Mouse (Mus musculus) Patski (cell line): ENCODE data around the gene Gm20388. TPM values are rescaled to one million over a fixed set of nuclear protein-coding genes. Genes with fewer than 3 reads are reported as not detected.

Experiments
- ATAC-seq: fragments of 100-300 bp; one replicate; pipeline ENCODE4 v1.8.0; 2021
- CTCF ChIA-PET: fragments of 350-600 bp; sonication (Branson Sonifier 250); formaldehyde crosslinking; loops from one replicate; lab custom pipeline; 2022; ENCODE audit warnings: inconsistent platforms; lab: Charles Lee
- POLR2A ChIA-PET: fragments of 350-600 bp; sonication (Branson Sonifier 250); formaldehyde crosslinking; loops from one replicate; lab custom pipeline; 2022; ENCODE audit warnings: antibody characterized with exemption, inconsistent platforms; lab: Charles Lee
- DNase-seq: peaks from one replicate; pipeline ENCODE4 v3.0.0-alpha.2; 2011; ENCODE audit warnings: low read depth, low spot score
- H3K27me3 ChIP-seq: fragments of 371-371 bp; one replicate; pipeline ENCODE4 v1.5.1; 2021
- CTCF ChIP-seq: fragments of 100-300 bp; IDR thresholded peaks from one replicate; pipeline ENCODE4 v1.5.1; 2021
- in situ Hi-C: fragments of 300-500 bp; cut with MboI; formaldehyde crosslinking; loops from 3 replicates; pipeline ENCODE4 v1.11.1; 2018; ENCODE audit warnings: low pct_unique_long_range_greater_than_20kb, mixed read lengths
- polyA plus RNA-seq: library from polyadenylated mRNA; unstranded; gene quantifications from one replicate; pipeline ENCODE4 v1.2.3, GENCODE M21; 2021

The Gm20388 gene
- polyA plus RNA-seq, 1 experiment from 2014 or later = 86.7 TPM

DNA sequence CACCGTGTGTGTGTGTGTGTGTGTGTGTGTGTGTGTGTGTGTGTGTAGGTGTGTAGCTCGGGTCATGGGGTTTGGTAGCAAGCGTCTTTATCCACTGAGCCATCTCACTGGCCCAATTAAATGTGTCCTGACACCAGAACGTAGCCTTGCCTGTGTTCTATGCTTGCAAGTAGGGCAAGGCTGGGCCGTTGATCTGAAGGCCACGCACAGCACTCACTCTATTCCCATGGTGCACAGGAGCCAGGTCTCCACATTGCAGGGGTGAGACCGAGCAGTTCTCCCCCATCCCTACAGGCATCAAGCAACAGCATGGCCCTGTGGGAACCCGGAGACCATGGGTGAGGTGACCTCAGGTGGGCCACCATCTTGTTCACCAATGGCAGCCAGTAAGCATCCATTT, 511.6 kb downstream of the Gm20388 start:
- no peak for TF ChIP-seq CTCF
- in situ Hi-C loops = no loop called here
- ATAC-seq (no peak), DNase-seq (no peak)
- ChIA-PET CTCF (no interaction called here), POLR2A (interaction anchor here (0.6 kb wide), 1 partner anchor 113 kb away, joined by 4 read pairs; no protein-coding TSS in a partner anchor)
- no peaks in the 10 kb centered on the region for H3K27me3 ChIP-seq

DNA sequence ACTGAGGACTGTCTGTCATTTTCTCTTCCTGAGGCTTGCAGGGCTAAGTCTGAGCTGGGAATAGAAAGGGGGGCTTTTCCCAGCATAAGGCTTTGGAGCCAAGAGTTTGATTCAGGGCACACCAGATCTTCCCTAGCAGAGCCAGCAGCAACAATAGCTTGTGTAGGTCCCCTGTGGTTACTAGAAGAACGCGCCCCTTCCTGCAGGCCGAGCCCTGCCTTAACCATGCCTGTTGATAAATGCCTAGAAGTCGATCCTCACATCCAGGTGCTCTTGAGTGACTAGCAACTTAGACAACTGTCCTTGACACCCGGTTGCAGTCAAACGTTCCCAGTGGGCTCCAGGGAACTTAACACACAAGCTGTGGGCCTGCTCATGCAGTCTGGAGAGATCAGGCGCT, 512.9 kb downstream of the Gm20388 start:
- in situ Hi-C loops = no loop called here
- ChIA-PET POLR2A (interaction anchor here (0.6 to 0.7 kb wide), 2 partner anchors 63 to 65 kb away, joined by 3 to 4 read pairs; no protein-coding TSS in a partner anchor), CTCF (no interaction called here)

DNA sequence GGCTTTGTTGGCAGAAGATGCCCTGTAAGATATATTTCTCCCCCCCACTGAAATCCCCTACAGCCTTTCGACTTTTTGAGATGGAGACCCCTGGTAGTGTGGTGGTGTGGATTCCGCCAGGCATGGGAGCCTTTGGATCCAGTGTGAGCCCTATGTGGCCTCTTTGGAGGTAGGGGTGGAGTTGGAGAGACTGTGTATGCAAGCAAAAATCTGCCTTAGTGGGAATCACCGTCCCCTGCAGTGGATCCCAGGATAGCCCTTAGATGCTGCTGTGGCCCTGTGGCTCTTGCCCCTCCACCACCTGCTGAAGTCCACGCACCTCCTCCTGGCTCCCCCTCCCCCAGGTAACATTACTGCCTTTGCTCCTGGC, 514.2 kb downstream of the Gm20388 start:
- POLR2A ChIA-PET = no interaction called here
- H3K27me3 ChIP-seq = no peaks in the 10 kb centered on the region
- ATAC-seq = no peak
- in situ Hi-C loops = no loop called here
- CTCF ChIA-PET = no interaction called here
- no peak for DNase-seq
- TF ChIP-seq CTCF = no peak

More for the DNA sequence above, 512.9 kb downstream of the Gm20388 start:
- TF ChIP-seq CTCF = no peak
- no peak for ATAC-seq
- no peaks in the 10 kb centered on the region for H3K27me3 ChIP-seq
- DNase-seq = no peak

DNA sequence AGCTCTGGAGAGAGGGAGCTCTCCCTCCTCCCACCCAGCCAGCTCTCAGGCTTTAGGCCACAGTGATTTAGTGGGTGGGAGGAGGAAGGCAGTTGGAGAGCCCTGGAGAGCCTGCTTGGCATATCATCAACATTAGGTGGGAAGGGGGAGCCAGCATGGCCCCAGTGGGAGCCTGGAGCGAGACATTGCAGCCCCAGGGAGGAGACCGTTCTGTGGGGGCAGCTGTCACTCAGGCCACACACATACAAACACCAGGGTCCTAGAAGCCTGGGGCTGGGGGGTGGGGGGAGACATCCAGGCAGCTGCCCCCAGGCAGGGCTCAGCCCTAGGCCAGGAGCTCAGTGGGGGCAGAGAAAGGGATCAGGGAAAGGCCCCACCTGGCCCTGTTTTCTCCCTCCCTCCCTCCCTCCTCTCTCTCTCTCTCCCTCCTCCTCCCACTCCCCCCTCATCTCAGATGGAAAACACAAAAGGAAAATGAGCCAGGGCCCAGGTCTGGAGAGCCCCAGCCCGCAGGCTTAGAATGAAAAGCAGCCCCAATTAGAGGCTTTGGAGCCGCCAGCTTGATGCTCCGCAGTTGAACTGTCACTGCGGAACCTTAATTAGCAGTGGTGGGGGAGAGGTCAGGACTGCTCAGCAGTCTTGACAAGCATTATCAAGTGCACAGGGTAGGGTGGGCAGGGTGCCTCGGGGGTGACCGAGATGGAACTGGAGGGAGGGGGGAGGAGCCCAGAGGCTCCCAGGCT, 514.7 kb downstream of the Gm20388 start:
- TF ChIP-seq CTCF = no peak
- in situ Hi-C loops = no loop called here
- CTCF ChIA-PET = no interaction called here
- POLR2A ChIA-PET = interaction anchor here (0.6 kb wide), 1 partner anchor 118 kb away, joined by 3 read pairs; no protein-coding TSS in a partner anchor
- DNase-seq (no peak), ATAC-seq (no peak)
- H3K27me3 ChIP-seq = no peaks in the 10 kb centered on the region

DNA sequence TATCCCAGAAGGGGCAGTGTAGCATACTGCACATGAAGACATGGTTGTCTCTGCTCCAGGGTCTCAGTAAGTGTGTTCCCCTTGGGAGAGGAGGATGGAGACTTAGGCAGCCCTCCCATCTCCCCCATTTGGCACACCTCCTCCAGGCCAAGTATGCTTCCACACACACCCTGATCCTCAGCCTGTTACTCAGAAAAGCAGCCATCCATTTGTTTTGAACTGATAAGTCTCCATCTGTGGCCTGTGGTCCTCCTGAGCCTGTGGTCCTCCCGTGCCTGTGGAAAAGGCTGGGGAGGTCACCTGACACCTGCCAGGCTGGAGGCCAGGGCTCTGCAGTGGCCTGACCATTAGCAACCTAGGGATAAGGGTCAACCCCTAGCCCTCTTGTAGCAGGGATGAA, 515.5 kb downstream of the Gm20388 start:
- DNase-seq (no peak), ATAC-seq (no peak)
- no peaks in the 10 kb centered on the region for H3K27me3 ChIP-seq
- no peak for TF ChIP-seq CTCF
- POLR2A ChIA-PET = no interaction called here
- CTCF ChIA-PET = interaction anchor here (1.6 kb wide), 1 partner anchor 11 kb away, joined by 4 read pairs; no protein-coding TSS in a partner anchor
- in situ Hi-C loops = no loop called here

DNA sequence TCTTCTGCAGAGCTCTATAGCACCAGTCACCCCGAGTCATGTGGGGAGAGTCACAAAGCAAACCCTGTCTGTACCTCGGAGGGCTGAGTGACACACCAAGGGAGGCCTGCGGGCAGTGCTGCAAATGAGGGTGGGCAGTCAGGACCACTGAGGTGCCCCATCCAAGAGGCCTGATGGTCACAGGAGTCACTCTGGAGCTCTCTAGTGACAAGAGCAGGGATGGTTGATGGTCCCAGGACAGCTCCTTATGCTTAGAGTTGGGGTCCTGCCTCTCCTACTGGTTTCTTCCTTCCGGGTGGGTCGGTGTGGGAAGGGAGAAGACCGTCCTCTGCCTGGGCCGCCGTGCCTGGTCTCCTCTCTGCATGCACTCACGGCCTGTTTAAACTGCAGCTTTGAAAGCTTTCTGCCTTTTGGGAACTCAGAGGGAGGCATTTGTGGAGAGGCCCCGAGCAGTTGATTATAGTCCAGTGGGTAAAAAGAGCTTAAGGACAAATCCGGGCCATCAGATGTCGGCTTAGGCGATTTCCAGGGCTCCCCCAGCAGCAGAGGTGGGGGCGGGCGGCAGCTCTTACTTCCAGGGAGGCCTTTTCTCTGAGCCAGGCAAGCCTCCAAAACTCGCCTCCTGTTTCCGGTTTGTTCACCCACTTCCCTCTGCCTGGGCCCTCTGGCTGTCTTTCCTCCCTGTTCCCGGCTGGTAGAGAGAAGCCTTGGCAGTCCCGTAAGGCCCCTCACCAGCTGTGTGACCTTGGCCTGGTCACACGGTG, 516.2 kb downstream of the Gm20388 start:
- in situ Hi-C loops = no loop called here
- ChIA-PET CTCF (interaction anchor here (1.6 kb wide), 1 partner anchor 12 kb away, joined by 4 read pairs; no protein-coding TSS in a partner anchor), POLR2A (no interaction called here)
- no peak for TF ChIP-seq CTCF
- DNase-seq = no peak
- H3K27me3 ChIP-seq = no peaks in the 10 kb centered on the region
- no peak for ATAC-seq

DNA sequence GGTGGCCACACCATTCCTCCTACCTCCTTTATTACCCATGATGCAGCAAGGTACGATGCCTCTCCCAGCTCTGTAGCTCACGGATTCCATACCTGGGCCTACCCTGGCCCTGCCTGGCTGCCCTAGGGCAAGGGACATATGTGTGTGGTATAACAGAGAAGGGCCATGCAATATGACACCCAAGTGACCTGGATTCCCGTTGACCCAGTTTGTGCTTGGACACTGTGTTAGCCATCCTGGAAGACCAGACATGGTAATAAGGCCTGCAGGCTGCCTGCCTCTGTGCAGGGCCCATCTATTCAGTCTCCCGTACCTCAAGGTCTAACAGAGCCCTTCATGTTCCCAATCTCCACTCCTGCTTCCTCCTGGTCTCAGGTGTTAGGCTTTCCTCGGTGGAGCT, 517.9 kb downstream of the Gm20388 start:
- TF ChIP-seq CTCF = no peak
- ATAC-seq (no peak), DNase-seq (no peak)
- H3K27me3 ChIP-seq = no peaks in the 10 kb centered on the region
- POLR2A ChIA-PET = interaction anchor here (0.6 kb wide), 3 partner anchors 12 to 1506 kb away, joined by 3 to 8 read pairs (median 8); no protein-coding TSS in a partner anchor
- CTCF ChIA-PET = no interaction called here
- in situ Hi-C loops = no loop called here

DNA sequence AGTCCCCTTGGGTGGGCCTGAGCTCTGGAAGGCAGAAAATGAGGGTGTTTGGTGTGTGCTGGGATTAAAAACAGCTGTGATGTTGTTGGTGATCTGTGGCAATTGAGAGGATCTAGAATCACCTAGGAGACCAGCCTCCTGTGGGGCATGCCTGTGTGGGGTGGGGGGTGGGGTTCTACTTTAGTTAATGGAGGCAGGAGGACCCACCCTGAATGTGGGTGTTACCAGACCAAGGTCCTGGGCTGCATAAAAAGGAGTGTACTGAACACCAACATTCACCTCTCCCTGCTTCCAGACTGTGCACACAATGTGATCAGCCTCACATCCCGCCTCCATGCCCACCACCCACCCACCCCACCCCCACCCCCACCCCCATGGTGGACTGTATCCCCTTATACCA, 518.5 kb downstream of the Gm20388 start:
- ChIA-PET CTCF (no interaction called here), POLR2A (interaction anchor here (0.6 kb wide), 2 partner anchors 318 to 1506 kb away, joined by 3 to 8 read pairs; no protein-coding TSS in a partner anchor)
- no peak for TF ChIP-seq CTCF
- no peak for ATAC-seq
- no peak for DNase-seq
- in situ Hi-C loops = no loop called here
- no peaks in the 10 kb centered on the region for H3K27me3 ChIP-seq

DNA sequence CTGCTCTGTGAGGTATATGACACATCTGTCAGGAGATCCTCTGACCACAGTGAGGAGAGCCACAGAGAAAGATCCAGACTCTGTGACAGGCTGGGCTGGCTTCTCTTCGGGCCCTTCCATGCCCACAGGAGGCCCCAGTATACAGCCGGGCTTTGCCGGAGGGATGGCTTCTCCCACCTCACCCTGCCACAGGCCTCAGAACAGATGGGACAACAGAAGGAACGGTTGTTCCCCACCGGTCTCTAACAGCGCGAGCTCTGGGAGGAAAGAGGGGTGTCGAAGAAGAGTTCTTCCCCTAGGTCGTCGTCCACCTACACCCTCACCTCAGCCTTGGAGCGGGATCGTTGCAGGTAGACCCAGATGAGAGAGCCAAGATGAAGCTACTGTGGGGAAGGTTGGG, 520.4 kb downstream of the Gm20388 start:
- CTCF ChIA-PET = no interaction called here
- no peaks in the 10 kb centered on the region for H3K27me3 ChIP-seq
- in situ Hi-C loops = no loop called here
- no peak for ATAC-seq
- POLR2A ChIA-PET = no interaction called here
- DNase-seq = no peak
- no peak for TF ChIP-seq CTCF

DNA sequence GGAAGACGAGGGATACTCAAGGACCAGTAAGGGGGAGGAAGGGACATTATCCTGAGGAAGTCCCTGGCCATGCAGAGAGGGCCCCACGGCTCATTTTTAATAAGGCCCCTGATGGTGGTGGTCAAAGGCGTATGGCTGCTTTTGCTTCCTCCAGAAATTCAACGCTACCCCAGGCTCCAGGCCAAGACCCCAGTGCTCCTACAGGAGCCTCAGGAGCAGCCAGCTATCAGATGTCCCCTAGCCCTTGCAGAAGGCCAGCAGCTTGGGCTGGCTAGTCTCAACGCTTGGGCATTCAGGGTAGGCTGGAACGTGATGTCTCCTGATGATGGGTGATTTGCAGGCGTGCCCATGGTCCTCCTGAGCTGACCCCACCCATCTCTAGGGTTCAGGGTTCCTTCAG, 521.8 kb downstream of the Gm20388 start:
- no peak for DNase-seq
- no peak for ATAC-seq
- in situ Hi-C loops = no loop called here
- ChIA-PET CTCF (interaction anchor here (1.0 kb wide), 1 partner anchor 17 kb away, joined by 3 read pairs; no protein-coding TSS in a partner anchor), POLR2A (no interaction called here)
- no peaks in the 10 kb centered on the region for H3K27me3 ChIP-seq
- no peak for TF ChIP-seq CTCF

DNA sequence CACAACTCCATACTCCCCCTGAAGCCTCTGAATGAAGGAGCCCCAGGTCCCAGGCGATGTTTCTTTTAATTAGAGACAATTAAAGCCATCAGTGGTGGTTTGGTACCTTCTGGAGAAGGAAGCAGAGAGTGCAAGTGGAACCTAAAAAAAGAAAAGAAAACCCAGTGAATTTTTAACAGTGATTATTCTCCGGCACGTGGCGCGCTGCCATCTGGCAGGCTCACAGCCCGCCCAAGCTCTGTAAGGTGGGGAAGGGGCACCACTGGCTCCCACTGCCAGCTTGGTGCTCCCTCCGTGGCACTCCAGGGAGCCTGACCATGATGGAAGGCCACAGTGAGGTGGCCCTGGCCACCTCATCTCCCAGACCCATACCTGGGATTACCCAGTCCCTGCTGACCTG, 522.5 kb downstream of the Gm20388 start:
- in situ Hi-C loops = no loop called here
- TF ChIP-seq CTCF = no peak
- ATAC-seq (no peak), DNase-seq (no peak)
- H3K27me3 ChIP-seq = no peaks in the 10 kb centered on the region
- ChIA-PET POLR2A (no interaction called here), CTCF (interaction anchor here (1.0 kb wide), 1 partner anchor 17 kb away, joined by 3 read pairs; no protein-coding TSS in a partner anchor)
